Mouse (Mus musculus) cortical plate, adult 2 months (tissue): Measurements from ENCODE around the gene Kcnc1. TPM values are rescaled to one million over a fixed set of nuclear protein-coding genes. Genes with fewer than 3 reads are reported as not detected.

Experiments
- H3K27ac ChIP-seq: fragments of 200-500 bp; 2 replicates; pipeline ENCODE4 v1.5.1; 2012; ENCODE audit warnings: low read length, control low read depth, inconsistent platforms; ENCODE audit not compliant: insufficient read depth
- H3K4me1 ChIP-seq: fragments of 200-500 bp; 2 replicates; pipeline ENCODE4 v1.6.1; 2011; ENCODE audit warnings: low read length; ENCODE audit not compliant: control insufficient read depth, insufficient read depth
- H3K4me3 ChIP-seq: fragments of 200-500 bp; 2 replicates; pipeline ENCODE4 v1.5.1; 2011; ENCODE audit warnings: mild to moderate bottlenecking, low read length, control low read depth; ENCODE audit not compliant: insufficient read depth
- CTCF ChIP-seq: fragments of 200-500 bp; IDR thresholded peaks from 2 replicates; pipeline ENCODE4 v1.5.1; 2011; ENCODE audit warnings: mild to moderate bottlenecking, control low read depth, low read length; ENCODE audit not compliant: insufficient read depth; ENCODE audit errors: extremely low read depth
- POLR2A ChIP-seq: fragments of 200-500 bp; IDR thresholded peaks from 2 replicates; pipeline ENCODE4 v1.6.1; 2011; ENCODE audit warnings: mild to moderate bottlenecking, low read length, control low read depth; ENCODE audit not compliant: insufficient read depth; ENCODE audit errors: extremely low read depth
- polyA plus RNA-seq: library from polyadenylated mRNA; depleted of rRNA; stranded (reverse); fragments of >200 nt; gene quantifications from 2 replicates; pipeline ENCODE4 v1.2.3, GENCODE M21; 2012

The Kcnc1 gene
- polyA plus RNA-seq, 1 experiment: 80.3 TPM

GRCm38 (mm10) chr7:46415818-46416425 is 19.6 kb downstream of the Kcnc1 start:
- Histone ChIP-seq H3K4me3 (no peak overlapping the region), H3K4me1 (peaks cover 27% of the 10 kb centered on the region), H3K27ac (no peak overlapping the region)
- TF ChIP-seq CTCF (no peak), POLR2A (no peak)

GRCm38 (mm10) chr7:46417467-46417866 is 21.2 kb downstream of the Kcnc1 start:
- TF ChIP-seq POLR2A (no peak), CTCF (no peak)
- Histone ChIP-seq H3K4me3 (no peak overlapping the region), H3K27ac (no peak overlapping the region), H3K4me1 (peaks cover 30% of the 10 kb centered on the region)

DNA sequence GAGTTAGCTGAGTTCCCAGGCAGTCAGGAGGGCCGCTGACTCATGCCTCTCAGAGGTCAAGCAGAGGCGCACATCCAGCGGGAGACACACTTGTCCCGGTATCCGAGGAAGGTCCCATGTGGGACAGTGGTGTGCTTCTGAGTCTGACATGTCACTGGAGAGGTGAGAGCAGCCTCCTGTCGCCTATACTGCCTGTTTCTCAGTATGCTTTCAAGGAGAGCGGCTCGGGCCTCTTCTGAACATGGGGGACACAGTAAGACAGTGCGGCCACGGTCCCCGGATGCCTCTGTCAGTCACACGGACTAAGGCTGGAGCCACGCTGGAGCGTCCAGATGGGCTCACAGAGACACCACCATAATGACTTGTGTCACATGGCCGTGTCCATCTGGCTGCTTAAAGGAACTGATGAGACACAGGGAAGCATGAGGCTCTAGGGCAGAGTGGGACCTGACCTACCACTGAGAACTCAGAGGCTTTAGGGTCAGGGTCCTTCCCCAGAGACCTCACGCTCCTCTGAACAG is 21.9 kb downstream of the Kcnc1 start:
- Histone ChIP-seq H3K27ac (no peak overlapping the region), H3K4me3 (no peak overlapping the region), H3K4me1 (peaks cover 31% of the 10 kb centered on the region)
- TF ChIP-seq POLR2A (no peak), CTCF (no peak)

DNA sequence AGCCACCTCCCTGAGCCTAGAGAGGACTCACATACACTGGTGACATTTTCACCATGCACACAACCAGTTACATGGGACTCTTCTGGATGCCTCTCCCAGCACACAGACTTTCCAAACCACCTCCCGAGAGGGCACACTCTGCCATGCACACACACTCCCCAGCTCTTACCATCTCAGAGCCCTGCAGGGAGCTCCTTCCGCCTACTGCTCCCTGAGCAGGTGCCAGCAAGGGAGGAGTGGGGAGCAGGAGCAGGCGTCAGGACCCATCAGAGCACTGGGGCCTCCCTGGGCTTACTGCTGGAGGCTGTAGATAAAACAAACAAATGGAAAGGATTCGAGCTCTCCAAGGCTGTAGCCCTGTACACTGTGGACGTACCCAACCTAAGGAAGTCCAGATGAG is 25.2 kb downstream of the Kcnc1 start:
- Histone ChIP-seq H3K4me3 (no peak overlapping the region), H3K27ac (peak overlapping the region; percentile 71), H3K4me1 (peaks cover 19% of the 10 kb centered on the region)
- TF ChIP-seq CTCF (no peak), POLR2A (no peak)

DNA sequence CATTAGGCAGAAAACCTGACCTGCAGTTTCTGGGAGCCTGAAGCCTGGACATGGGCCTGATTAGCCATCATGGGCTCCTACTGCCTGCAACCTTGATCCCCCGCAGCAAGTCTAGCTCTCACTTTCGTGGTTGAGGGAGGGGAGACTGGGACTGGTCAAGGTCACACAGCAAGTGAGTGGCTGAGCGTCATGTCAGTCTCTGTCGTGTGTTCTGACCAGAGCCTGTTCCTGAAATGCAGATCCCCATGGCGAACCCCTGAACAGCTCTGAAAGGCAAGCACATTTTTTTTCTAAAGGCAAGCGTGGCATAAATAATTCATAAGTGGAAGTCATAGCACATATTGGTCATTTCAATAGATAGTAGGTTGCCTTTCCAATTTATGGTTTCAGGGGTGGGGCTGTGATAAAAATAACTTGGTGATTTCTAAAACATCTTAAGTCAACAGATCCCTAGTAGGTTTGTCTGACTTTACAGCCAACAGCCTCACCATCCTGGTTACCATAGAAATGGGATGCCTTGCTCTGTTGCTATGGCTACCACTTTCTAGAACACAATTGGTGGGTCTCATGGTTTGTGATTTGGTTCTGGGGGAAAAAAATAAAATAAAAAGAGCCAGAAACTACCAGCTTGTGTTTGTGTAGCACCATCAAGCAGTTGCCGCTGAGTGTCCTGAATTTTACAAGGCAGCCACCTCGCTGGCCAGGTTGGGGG is 25.9 kb downstream of the Kcnc1 start:
- peaks cover 19% of the 10 kb centered on the region for H3K4me1 ChIP-seq
- TF ChIP-seq CTCF (no peak), POLR2A (no peak)
- H3K27ac ChIP-seq: peak overlapping the region; percentile 71
- H3K4me3 ChIP-seq: no peak overlapping the region

DNA sequence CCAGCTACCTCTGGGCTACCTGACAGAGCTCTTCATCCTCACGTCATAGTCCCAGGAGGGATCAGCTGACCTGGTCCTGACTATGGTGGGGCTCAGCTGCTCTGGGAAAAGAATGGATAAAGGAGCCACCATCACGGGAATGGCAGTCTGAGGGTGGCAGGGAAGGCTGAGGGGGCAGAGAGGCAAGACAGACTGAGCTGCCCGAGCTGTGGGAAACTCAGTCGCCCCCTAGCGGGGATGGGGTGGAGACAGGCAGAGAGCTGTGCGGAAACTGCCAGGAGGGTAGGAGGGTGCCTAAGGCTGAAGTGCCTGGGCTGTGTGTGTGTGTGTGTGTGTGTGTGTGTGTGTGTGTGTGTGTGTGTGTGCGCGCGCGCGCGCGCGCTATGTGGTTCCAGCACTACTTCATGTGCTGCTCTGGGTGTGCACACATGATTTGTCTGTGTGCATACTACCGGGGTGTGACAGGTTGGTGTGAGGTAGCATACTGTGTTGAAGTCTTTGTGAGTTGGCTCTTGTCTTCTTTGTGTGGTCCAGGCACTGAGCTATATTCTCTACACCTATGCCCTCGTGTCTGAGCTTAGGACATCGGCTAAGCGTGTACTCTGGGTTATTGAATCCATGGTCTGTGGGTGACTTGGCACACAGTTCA is 26.6 kb downstream of the Kcnc1 start:
- TF ChIP-seq CTCF (peak; percentile 59), POLR2A (no peak)
- Histone ChIP-seq H3K4me1 (peaks cover 19% of the 10 kb centered on the region), H3K27ac (peak overlapping the region; percentile 58; the same call in 1 of the 2 replicates), H3K4me3 (no peak overlapping the region)

DNA sequence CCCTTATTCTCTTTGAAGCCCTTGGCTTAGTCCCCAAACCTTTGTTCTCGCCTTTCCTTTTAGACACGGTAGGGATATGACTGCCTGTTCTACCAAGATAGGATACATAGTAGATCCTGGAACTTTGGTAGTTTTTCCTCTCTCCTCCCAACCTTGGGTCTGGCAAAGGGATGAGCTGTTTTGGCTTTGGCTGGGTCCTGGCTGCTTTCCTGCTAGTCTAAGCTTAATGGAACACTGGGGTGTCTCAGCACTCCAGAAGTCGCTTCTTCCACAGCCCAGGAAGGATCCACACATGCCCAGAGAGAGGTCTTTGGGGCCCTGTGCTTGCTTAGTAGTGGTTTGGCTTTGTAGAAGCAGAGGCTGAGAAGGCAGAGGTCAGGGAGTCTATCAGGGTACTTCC is 27.7 kb downstream of the Kcnc1 start:
- no peak overlapping the region for H3K27ac ChIP-seq
- H3K4me1 ChIP-seq: peaks cover 17% of the 10 kb centered on the region
- TF ChIP-seq CTCF (no peak), POLR2A (no peak)
- no peak overlapping the region for H3K4me3 ChIP-seq

GRCm38 (mm10) chr7:46425012-46425411 is 28.7 kb downstream of the Kcnc1 start:
- no peak for TF ChIP-seq CTCF
- H3K27ac ChIP-seq: no peak overlapping the region
- peaks cover 15% of the 10 kb centered on the region for H3K4me1 ChIP-seq
- H3K4me3 ChIP-seq: no peak overlapping the region

- Histone ChIP-seq H3K4me3 (no peak overlapping the region), H3K27ac (no peak overlapping the region), H3K4me1 (peaks cover 2% of the 10 kb centered on the region)
- TF ChIP-seq CTCF: no peak
- TF ChIP-seq POLR2A: no peak
Measured at GRCm38 (mm10) chr7:46433874-46434273, 37.6 kb downstream of the Kcnc1 start.
